Mouse (Mus musculus) induced T-regulatory cell, adult 2 months (primary cell): ENCODE measurements around the gene Ints4.

Experiments used
- DNase-seq: peaks from one replicate; pipeline ENCODE4 v3.0.0-alpha.2; 2012; ENCODE audit warnings: low read depth

The Ints4 gene

DNA sequence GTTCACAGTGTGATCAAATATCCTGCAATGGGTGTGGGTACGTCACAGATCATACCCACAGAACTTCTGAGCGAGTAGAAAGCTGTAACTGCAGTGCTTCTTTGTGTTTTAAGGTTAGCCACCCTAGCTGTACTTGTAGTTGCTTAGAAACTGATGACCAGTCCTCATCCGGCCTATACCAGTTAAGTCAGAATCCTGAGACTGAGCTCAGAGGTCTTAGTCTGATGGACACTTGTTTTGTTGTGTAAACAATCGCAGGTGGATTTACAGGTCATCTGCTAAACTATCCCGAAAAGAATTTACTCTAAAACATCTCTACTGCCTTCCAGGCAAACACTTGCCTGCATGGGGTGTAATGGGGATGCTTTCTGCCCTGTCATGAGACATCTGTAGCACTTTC lies 55.8 kb downstream of the Ints4 start:
- no peak for DNase-seq

DNA sequence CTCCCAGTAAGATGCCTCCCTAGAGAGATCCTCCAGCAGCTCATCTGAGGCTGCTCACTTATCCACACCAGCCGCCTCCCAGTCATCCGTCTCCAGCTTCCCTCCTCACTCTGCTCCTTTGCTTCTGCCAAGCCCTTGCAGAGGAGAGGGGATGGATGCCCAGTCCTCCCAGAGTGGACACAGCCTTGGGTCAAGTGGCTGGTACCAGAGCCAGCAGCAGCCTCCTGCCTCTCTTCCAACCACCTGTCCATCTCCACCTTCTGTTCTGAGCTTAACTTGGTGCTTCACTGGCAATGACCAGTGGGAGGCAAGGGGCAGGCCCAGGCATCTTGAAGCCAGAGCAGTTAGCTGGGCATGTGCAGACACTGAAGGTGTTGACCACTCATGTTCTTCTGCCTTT lies 65.7 kb downstream of the Ints4 start:
- no peak for DNase-seq

DNA sequence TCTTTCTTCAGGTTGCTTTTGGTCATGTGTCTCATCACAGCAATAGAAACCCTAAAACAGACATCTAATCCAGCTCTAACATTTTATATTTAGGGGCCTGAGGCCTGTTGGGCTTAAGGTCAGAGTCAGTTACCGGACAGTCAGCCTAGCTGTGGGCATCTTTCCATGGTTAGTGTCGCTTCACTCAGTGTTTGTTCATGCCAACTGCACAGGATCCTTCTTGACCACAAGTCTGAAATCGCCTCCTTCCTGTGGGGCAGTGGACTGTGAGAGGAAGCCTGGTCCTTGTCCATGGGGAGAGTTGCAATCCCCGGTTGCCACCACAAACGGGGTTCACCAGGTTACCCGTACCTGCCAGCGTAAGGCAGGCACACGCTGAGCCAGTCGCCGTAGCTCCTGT lies 68.5 kb downstream of the Ints4 start:
- DNase-seq: no peak

DNA sequence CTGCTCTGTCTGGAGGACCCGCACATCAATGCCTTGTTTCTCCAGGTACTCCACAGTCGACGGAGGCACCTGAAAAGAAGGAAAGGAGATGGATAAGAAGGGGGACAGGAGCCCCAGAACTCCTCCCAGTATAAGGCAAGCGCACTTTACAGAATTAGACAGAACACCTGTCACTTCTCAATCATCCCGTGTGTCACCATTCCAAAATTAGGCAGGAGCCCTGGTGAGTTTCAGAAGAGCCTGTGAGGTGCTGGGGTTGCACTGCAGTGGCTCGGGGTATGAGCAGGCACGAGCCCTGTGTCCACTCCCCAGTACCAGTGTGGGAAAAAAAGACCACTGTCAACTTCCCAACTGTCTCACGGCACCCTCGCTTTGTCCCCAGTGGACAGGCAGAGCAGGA lies 69.9 kb downstream of the Ints4 start:
- no peak for DNase-seq

DNA sequence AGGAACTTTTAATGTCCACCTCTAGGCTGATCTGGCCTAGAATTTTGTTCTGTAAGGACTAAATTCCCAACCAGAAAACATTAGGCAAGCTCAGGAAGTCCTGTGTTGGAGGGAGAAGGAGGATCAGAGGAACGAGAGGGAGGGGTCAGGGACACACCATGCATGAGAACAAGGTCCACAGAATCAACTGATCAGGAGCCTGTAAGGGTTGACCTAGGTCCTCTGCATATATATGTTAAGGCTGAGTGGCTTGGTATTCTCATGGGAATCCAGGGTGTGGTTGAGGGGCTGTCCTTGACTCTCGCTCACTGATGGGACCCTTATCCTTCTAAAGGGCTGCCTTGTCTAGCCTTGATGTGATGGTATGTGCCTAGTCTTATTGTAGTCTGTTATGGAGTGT lies 82.8 kb downstream of the Ints4 start:
- DNase-seq: no peak

DNA sequence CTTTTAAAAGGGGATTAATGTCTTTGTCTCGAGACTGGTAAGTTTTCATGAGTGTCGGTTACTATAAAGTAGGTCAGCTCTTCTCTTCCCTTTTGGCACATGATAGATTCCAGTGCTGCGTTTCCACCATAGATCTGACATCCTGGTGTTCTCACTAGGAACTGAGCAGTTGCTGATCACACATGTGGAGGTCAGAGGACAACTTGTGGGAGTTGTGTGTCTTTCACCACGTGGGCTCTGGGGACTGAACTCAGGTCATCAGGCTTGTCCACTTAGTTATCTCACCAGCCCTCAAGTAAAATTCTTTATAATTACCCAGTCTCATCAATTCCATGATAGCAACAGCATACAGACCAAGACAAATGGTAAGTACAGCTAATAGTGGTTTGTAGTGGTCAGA lies 88.6 kb downstream of the Ints4 start:
- DNase-seq: no peak

DNA sequence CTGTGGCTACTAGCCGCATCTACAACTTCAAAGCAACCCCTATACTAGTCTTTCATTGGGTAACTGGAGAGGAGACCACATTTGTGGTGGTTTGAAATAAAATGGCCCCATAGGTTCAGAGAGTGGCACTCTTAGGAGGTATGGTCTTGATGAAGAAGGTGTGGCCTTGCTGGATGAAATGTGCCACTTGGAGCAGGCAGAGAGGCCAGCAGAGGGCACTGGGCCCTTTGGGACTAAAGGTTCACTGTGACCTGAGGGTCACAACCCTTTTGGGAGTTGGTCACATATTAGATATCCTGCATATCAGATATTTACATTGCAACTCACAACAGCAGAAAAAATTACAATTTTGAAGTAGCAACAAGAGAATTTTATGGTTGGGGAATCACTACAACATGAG lies 89.6 kb downstream of the Ints4 start:
- DNase-seq: peak; percentile 33

DNA sequence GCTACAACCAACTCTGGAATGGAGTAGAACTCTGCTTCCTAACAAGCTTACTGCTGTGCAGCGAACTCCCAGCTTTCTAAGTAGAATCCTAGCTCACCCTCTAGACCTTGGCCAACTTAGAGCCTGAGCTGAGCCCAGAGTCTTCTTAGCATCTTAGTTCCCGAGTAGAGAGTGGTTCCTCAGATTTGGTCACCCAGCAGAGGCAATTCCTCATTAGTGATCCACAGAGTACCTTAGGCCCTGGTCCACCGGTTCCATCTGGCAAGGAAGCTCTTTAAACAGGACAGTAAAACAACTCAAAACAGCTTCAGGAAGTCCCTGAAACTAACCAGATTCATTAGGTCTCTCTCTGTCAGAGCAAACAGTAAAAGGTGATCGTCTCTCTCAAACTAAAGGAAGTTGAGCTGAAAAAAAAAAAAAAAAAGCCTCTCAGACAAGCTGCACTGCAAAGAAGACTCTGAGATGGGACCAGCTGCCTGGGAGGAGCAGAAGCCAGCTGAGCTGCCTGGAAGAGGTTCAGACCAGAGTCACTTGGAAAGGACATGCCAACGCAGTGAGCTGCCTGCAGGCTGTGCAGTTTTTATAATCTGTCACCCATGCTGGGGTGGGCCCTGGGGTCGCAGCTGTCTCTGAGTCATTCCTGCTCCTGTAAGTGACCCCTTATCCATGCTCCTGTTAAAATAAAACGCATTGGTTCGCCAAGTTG lies 97.8 kb downstream of the Ints4 start:
- DNase-seq: no peak

DNA sequence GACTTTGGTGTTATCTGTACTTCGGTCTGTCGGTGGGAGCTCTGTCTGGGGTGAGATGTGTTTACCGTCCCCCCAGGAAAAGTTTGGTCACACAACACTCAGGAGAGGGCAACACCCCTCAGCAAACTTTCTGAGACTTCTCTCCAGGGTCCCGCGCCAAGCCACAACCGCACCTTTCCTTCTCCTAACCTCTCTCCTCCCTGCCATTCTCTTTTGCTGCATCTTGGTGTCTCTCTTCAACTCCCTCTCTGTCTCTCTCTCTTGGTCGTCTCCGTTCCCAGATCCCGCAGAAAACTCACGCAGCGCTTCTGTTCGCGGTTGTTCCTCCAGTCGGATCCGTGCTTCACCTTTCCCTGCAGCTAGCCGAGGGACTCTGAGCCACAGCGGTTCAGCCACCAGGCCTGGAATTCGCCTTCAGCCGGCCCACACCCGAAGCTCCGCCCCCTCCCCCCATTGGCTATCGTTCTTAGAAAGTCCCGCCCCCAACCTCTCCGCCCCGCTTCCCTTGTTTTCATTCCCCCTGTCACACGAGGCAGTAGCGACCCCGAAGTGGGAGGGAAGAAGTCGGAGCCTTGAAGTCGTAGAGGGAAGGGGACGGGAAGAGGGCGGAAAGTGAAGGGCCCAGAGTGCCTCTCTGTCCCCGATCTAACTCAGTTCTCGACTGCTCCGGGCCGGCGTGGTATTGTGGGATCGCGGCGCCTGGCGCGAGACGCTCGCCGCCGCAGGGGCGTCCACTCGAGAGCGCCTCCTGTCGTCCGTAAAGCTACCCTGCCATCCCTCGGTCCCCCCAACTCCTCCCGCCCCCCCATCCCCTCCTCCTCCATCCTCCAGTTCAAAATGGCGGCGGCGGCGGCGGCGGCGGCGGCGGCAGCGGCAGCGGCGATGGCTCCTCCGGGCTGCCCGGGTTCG lies 98.6 kb downstream of the Ints4 start, which contains the start of the genes Aamdc and Rsf1:
Gene Aamdc (minus strand): TSS at position 431 of the 909 bp plus-strand sequence.
Gene Rsf1 (plus strand): TSS at position 823 of the 909 bp plus-strand sequence.
- DNase-seq: peak; percentile 97

DNA sequence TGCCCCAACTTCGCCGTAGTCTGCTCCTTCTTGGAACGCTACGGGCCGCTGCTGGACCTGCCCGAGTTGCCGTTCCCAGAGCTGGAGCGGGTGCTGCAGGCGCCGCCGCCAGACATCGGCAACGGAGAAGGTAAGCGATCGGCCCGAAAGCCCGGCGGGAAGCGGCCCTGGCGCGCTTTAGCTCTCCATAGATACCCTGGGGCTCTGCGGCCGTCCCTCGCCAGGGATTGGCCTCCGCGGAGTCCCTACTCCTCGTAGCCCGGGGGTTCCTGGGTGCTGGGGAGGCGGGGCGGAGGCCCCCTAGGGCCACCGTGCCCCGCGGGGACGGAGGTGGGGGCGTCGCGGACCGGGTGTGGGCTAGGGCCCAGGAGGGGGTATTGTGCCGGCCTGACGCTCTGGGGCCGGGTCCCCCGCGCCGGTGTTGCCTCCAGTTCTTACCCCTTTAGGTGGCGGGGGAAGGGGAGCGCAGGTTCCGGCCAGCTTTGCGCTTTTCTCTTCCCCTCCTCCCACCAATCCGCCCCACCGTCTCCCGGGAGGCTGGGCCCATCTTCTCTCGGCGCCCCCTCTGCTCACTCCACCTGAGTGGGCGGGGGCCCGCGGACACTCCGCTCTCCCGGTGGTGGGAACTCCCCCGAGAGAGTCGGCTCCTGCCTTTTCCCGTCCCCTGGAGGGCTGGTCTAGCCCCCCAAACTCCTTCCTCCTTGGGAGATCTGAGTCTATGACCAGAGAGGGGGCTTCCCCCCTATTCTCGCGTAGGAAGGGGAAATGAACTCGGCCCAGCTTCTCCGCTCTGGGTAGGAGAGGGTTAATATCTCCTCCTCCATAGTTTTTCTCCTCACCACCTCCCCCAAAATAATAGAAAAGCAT lies 99.5 kb downstream of the Ints4 start:
- peak; percentile 73 for DNase-seq

DNA sequence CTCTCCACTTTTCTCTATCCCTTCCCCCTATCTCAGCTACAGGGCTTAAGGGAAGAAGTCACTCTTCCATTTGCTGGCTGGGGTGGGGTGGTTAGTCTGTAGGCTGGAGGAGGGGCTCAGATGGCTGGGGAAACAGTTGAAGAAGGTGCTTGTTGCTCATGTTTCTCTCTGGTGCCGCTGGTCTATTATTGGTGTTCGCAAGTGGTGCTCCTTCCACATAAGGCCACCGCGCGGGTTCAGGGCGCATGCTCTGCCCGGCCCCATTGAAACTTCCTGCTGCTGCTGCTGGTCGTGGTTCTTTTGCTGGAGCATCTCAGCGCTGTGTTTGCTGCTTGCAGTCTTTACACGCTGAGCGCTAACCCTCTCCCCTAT lies 100.1 kb downstream of the Ints4 start:
- DNase-seq: peak; percentile 91

DNA sequence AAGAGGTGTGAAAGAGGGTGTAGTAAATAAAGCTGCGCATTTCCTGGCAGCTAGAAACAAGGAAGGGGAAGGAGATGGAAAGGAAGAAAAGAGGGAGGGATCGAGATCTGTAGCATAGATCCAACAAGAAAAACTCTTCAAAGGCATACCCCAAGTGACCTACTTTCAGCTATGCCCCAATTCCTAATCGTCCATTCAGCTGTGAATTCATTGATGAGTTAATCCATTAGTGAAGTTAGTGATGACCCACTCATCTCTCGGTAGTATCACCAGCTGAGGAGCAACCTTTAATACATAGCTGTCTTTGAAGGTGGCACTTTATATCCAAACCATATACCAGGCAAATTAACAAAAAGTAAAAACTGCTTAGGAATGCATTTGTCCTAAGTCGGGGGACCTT lies 107.8 kb downstream of the Ints4 start:
- DNase-seq: no peak

DNA sequence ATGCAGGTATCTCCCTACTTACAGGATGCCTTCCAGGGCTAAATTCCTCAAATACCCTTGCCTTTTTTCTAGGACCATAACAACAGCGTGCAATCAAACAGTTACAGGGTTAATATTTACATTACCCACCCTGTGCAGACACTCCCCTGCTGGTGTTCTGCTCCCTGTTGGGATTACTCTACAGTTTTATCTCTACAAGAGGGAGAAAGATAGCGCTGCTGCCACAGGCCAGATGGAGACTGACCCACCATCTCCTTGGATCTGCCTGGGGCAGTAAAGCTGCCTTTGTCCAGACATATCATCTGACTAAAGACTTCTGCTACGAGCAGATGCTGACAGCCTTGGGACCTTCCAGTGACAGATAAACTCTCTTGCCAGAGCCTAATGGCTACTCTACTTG lies 109.7 kb downstream of the Ints4 start:
- no peak for DNase-seq
